Mouse (Mus musculus): ENCODE data around the gene Cacna1c. TPM values are rescaled to one million over a fixed set of nuclear protein-coding genes. Genes with fewer than 3 reads are reported as not detected.

Gene Cacna1c
- polyA plus RNA-seq, 1 experiment = 1.0 TPM

DNA sequence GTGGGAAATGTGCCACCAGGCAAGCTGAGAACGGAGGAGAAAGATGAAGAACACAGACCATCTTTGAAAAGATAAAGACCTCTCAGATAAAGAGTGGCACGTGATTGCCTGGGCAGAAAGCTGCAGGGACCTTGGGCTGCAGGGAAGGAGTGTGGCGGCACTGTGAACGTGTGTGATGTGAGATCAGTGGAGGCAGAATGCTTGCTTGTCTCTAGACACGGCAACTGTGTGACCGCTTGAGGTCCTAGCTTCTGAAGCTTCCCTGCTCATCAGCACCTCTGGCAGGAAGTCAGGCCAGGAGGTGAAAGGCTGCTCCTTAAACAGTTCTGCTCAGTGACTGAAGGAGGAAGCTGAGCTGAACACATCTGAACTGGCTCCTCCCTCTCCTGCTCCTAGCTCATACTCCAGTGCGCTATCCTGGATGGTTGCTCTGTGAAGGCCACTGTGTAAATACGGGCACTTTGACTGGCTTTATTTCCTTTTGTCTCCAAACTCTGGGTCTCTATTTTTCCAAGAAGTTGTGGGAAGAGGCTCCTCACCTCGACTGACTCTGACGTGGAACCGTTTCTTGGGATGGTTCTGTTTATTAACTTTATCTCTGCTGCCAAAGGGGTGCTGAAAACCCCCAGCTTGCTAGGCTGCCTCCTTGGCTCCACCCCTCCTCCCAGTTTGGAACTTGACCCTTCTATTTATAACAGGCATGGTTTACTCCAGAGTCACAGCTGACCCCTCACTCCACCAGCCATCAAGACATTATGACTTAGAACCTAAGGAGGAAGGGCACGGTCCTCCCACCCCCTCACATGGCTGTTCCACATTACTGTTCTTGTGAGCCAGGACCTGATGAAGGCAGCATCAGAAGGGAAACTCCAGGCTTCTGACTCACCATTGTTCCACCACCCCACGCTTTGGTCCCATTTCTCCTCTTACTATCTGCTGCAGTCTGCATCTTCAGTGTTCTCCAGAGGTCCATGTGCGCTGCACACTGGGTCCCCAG is 357.0 kb downstream of the Cacna1c start:
- Histone ChIP-seq H3K9me3 (replicated peaks; ENCODE audit: control insufficient read depth, insufficient read depth, low read length, poor library complexity, severe bottlenecking) (no peaks in the 10 kb centered on the region), H3K4me1 (ENCODE audit: control insufficient read depth, insufficient read depth, low read length) (no peaks in the 10 kb centered on the region), H3K4me3 (ENCODE audit: low read depth, low read length) (no peak overlapping the region), H3K36me3 (ENCODE audit: control insufficient read depth, insufficient read depth, low read length, poor library complexity, severe bottlenecking) (no peaks in the 10 kb centered on the region), H3K27me3 (ENCODE audit: control insufficient read depth, insufficient read depth, low read length, poor library complexity, severe bottlenecking) (no peaks in the 10 kb centered on the region), H3K9ac (ENCODE audit: low read depth, poor library complexity, severe bottlenecking) (no peak overlapping the region), H3K27ac (ENCODE audit: insufficient read depth, low read length) (no peak overlapping the region)
- TF ChIP-seq CTCF (IDR thresholded peaks at IDR 0.05; ENCODE audit: low read depth, low read length) = no peak

DNA sequence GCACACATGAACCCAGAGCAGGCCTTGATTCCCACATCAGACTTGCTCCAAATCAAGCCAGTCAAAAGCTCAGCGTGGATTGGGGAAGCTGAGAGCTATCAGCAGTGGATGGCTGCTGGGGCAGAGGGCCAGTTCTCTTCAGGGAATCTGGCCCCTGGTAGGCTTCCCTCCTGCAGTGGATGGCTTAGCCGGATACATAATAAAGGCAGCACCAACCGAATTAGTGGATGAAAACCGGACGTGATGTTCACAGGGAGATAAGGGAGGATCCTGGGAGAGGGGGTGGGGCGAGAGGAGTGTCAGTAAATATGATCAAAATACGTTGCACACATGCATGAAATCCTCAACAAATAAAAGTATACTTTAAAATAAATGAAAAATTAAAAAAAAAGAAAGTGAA is 359.5 kb downstream of the Cacna1c start:
- no peak overlapping the region for H3K9ac ChIP-seq (ENCODE audit: low read depth, poor library complexity, severe bottlenecking)
- no peaks in the 10 kb centered on the region for H3K27me3 ChIP-seq (ENCODE audit: control insufficient read depth, insufficient read depth, low read length, poor library complexity, severe bottlenecking)
- H3K4me3 ChIP-seq (ENCODE audit: low read depth, low read length) = no peak overlapping the region
- no peak overlapping the region for H3K27ac ChIP-seq (ENCODE audit: insufficient read depth, low read length)
- H3K36me3 ChIP-seq (ENCODE audit: control insufficient read depth, insufficient read depth, low read length, poor library complexity, severe bottlenecking) = no peaks in the 10 kb centered on the region
- no peaks in the 10 kb centered on the region for H3K9me3 ChIP-seq (replicated peaks; ENCODE audit: control insufficient read depth, insufficient read depth, low read length, poor library complexity, severe bottlenecking)
- H3K4me1 ChIP-seq (ENCODE audit: control insufficient read depth, insufficient read depth, low read length) = no peaks in the 10 kb centered on the region
- TF ChIP-seq CTCF (IDR thresholded peaks at IDR 0.05; ENCODE audit: low read depth, low read length) (no peak), POLR2A (IDR thresholded peaks at IDR 0.05; ENCODE audit: insufficient read depth, low read length) (no peak), EP300 (IDR thresholded peaks at IDR 0.05; ENCODE audit: insufficient read depth, low read depth, low read length) (no peak)

DNA sequence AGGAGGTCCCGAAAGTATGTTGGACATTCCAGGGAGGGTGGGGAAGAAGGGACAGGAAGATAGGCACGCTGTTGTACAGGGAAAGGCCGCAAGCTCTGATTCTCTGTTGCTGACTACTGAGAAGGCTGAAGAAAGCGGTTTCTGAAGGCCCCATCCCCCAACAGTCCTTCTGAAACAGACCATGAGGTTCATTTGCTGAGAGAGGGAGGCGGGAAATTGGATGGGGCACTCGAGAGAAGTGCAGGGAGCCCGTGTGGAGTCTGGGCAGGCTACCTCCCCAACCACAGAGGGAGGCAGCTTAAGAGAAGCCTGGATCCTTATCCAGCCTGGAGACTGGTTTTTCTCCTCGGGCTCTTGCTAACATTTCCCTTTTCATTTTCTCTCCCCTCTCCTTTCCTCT is 362.2 kb downstream of the Cacna1c start:
- Histone ChIP-seq H3K27ac (ENCODE audit: insufficient read depth, low read length) (no peak overlapping the region), H3K27me3 (ENCODE audit: control insufficient read depth, insufficient read depth, low read length, poor library complexity, severe bottlenecking) (no peaks in the 10 kb centered on the region), H3K9ac (ENCODE audit: low read depth, poor library complexity, severe bottlenecking) (no peak overlapping the region), H3K9me3 (replicated peaks; ENCODE audit: control insufficient read depth, insufficient read depth, low read length, poor library complexity, severe bottlenecking) (no peaks in the 10 kb centered on the region), H3K4me1 (ENCODE audit: control insufficient read depth, insufficient read depth, low read length) (no peaks in the 10 kb centered on the region), H3K4me3 (ENCODE audit: low read depth, low read length) (no peak overlapping the region), H3K36me3 (ENCODE audit: control insufficient read depth, insufficient read depth, low read length, poor library complexity, severe bottlenecking) (no peaks in the 10 kb centered on the region)
- no peak for TF ChIP-seq EP300 (IDR thresholded peaks at IDR 0.05; ENCODE audit: insufficient read depth, low read depth, low read length)
- no peak for TF ChIP-seq POLR2A (IDR thresholded peaks at IDR 0.05; ENCODE audit: insufficient read depth, low read length)
- TF ChIP-seq CTCF (IDR thresholded peaks at IDR 0.05; ENCODE audit: low read depth, low read length) = no peak

DNA sequence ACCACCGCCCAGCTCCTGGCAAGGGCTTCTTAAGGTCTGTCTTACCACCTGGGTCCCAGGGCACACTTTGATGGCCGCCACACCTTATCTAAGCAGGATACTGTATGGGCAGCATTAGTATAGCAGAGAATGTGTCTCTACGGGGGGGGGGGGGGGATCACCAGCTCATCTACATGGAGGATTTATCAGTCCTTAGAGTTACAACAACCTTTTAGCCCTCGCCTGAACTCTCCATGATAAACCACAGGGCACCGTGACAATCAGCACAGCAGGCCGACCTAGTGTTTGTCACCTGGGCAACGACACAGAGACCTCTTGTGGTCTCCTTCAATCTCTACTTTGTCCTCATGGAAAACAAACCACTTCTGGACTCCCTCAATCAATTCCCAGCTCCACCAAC is 363.2 kb downstream of the Cacna1c start:
- H3K36me3 ChIP-seq (ENCODE audit: control insufficient read depth, insufficient read depth, low read length, poor library complexity, severe bottlenecking) = no peaks in the 10 kb centered on the region
- no peak overlapping the region for H3K27ac ChIP-seq (ENCODE audit: insufficient read depth, low read length)
- H3K9ac ChIP-seq (ENCODE audit: low read depth, poor library complexity, severe bottlenecking) = no peak overlapping the region
- no peaks in the 10 kb centered on the region for H3K9me3 ChIP-seq (replicated peaks; ENCODE audit: control insufficient read depth, insufficient read depth, low read length, poor library complexity, severe bottlenecking)
- no peak overlapping the region for H3K4me3 ChIP-seq (ENCODE audit: low read depth, low read length)
- H3K4me1 ChIP-seq (ENCODE audit: control insufficient read depth, insufficient read depth, low read length) = no peaks in the 10 kb centered on the region
- TF ChIP-seq CTCF (IDR thresholded peaks at IDR 0.05; ENCODE audit: low read depth, low read length) = no peak
- TF ChIP-seq EP300 (IDR thresholded peaks at IDR 0.05; ENCODE audit: insufficient read depth, low read depth, low read length) = no peak
- no peak for TF ChIP-seq POLR2A (IDR thresholded peaks at IDR 0.05; ENCODE audit: insufficient read depth, low read length)
- H3K27me3 ChIP-seq (ENCODE audit: control insufficient read depth, insufficient read depth, low read length, poor library complexity, severe bottlenecking) = no peaks in the 10 kb centered on the region

DNA sequence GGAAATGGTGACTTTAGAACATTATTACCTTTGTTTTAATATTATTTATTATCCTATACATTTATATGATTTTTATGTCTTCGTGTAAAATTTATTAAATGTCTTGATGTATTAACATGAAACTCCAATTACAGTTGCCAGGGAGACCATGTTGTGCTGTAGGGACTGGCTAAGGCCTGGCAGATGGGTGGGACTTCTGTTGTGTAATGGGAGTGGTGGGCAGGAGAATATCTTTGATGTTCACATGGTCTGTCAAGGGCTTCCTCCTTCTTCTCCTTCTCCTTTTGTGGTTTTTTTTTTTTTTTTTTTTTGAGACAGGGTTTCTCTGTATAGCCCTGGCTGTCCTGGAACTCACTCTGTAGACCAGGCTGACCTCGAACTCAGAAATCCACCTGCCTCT is 363.6 kb downstream of the Cacna1c start:
- H3K9ac ChIP-seq (ENCODE audit: low read depth, poor library complexity, severe bottlenecking) = no peak overlapping the region
- no peak for TF ChIP-seq POLR2A (IDR thresholded peaks at IDR 0.05; ENCODE audit: insufficient read depth, low read length)
- no peak for TF ChIP-seq EP300 (IDR thresholded peaks at IDR 0.05; ENCODE audit: insufficient read depth, low read depth, low read length)
- TF ChIP-seq CTCF (IDR thresholded peaks at IDR 0.05; ENCODE audit: low read depth, low read length) = no peak
- H3K9me3 ChIP-seq (replicated peaks; ENCODE audit: control insufficient read depth, insufficient read depth, low read length, poor library complexity, severe bottlenecking) = no peaks in the 10 kb centered on the region
- H3K27me3 ChIP-seq (ENCODE audit: control insufficient read depth, insufficient read depth, low read length, poor library complexity, severe bottlenecking) = no peaks in the 10 kb centered on the region
- H3K36me3 ChIP-seq (ENCODE audit: control insufficient read depth, insufficient read depth, low read length, poor library complexity, severe bottlenecking) = no peaks in the 10 kb centered on the region
- H3K27ac ChIP-seq (ENCODE audit: insufficient read depth, low read length) = no peak overlapping the region
- H3K4me1 ChIP-seq (ENCODE audit: control insufficient read depth, insufficient read depth, low read length) = no peaks in the 10 kb centered on the region
- no peak overlapping the region for H3K4me3 ChIP-seq (ENCODE audit: low read depth, low read length)

DNA sequence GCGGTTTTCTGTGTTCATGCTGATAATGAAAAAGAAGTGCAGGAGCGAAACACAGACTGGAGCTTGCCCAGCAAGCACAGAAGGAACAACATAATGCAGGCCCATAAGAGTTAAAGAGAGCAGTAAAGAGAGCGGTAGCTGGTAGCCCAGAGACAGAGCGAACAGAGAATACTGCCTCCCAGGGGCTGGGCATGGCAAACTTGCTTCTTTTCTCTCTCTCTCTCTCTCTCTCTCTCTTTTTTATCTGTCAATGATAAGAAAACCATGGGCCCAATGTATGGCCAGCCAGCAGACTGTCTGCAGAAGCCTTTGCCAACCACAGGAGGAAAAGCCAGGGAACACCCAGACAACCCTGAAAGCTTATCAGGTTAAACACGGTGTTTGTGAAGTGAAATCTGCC is 365.4 kb downstream of the Cacna1c start:
- Histone ChIP-seq H3K27me3 (ENCODE audit: control insufficient read depth, insufficient read depth, low read length, poor library complexity, severe bottlenecking) (no peaks in the 10 kb centered on the region), H3K36me3 (ENCODE audit: control insufficient read depth, insufficient read depth, low read length, poor library complexity, severe bottlenecking) (no peaks in the 10 kb centered on the region), H3K27ac (ENCODE audit: insufficient read depth, low read length) (no peak overlapping the region), H3K9me3 (replicated peaks; ENCODE audit: control insufficient read depth, insufficient read depth, low read length, poor library complexity, severe bottlenecking) (no peaks in the 10 kb centered on the region), H3K4me1 (ENCODE audit: control insufficient read depth, insufficient read depth, low read length) (no peaks in the 10 kb centered on the region), H3K4me3 (ENCODE audit: low read depth, low read length) (no peak overlapping the region), H3K9ac (ENCODE audit: low read depth, poor library complexity, severe bottlenecking) (no peak overlapping the region)
- no peak for TF ChIP-seq CTCF (IDR thresholded peaks at IDR 0.05; ENCODE audit: low read depth, low read length)
- no peak for TF ChIP-seq POLR2A (IDR thresholded peaks at IDR 0.05; ENCODE audit: insufficient read depth, low read length)
- no peak for TF ChIP-seq EP300 (IDR thresholded peaks at IDR 0.05; ENCODE audit: insufficient read depth, low read depth, low read length)

Measured in ES-Bruce4 (cell line).